Mouse (Mus musculus) naive thymus-derived CD4-positive, alpha-beta T cell, adult 2 months (primary cell): ENCODE results near the gene Pcgf3.

Experiments used
- DNase-seq: peaks from one replicate; pipeline ENCODE4 v3.0.0-alpha.2; 2011; ENCODE audit warnings: low read depth

Pcgf3 gene

GRCm38 (mm10) chr5:108554041-108554440, 93.0 kb downstream of the Pcgf3 start:
- DNase-seq, result no peak
